Mouse (Mus musculus) intestine, postnatal 0 days (tissue): ENCODE measurements around the gene Magi1. TPM values are rescaled to one million over a fixed set of nuclear protein-coding genes. Genes with fewer than 3 reads are reported as not detected.

Experiments
- ATAC-seq: fragments of 200-750 bp; cut with Nextera tagmentation; 2 replicates; pipeline ENCODE4 v1.8.0; 2017; ENCODE audit warnings: mild to moderate bottlenecking, moderate TSS enrichment, moderate library complexity
- H3K27ac ChIP-seq: fragments of 300-500 bp; sonication (generic); 2 replicates; pipeline ENCODE4 v1.5.1; 2014; ENCODE audit warnings: mild to moderate bottlenecking, low read depth, low read length, moderate library complexity
- H3K27me3 ChIP-seq: fragments of 300-500 bp; sonication (generic); replicated peaks from 2 replicates; pipeline ENCODE4 v1.6.1; 2014; ENCODE audit warnings: low read length, mixed read lengths; ENCODE audit not compliant: control insufficient read depth, insufficient read depth
- H3K36me3 ChIP-seq: fragments of 300-500 bp; sonication (generic); 2 replicates; pipeline ENCODE4 v1.6.1; 2014; ENCODE audit warnings: mild to moderate bottlenecking, moderate library complexity; ENCODE audit not compliant: control insufficient read depth, insufficient read depth
- H3K4me1 ChIP-seq: fragments of 300-500 bp; sonication (generic); replicated peaks from 2 replicates; pipeline ENCODE4 v1.6.1; 2014; ENCODE audit warnings: antibody characterized with exemption, low read length, mixed read lengths; ENCODE audit not compliant: control insufficient read depth, insufficient read depth
- H3K4me2 ChIP-seq: fragments of 300-500 bp; sonication (generic); replicated peaks from 2 replicates; pipeline ENCODE4 v1.6.1; 2014; ENCODE audit warnings: low read depth, mild to moderate bottlenecking, moderate library complexity
- H3K4me3 ChIP-seq: fragments of 300-500 bp; sonication (generic); 2 replicates; pipeline ENCODE4 v1.5.1; 2014; ENCODE audit warnings: low read depth, low read length
- H3K9ac ChIP-seq: fragments of 300-500 bp; sonication (generic); 2 replicates; pipeline ENCODE4 v1.6.1; 2014; ENCODE audit warnings: mild to moderate bottlenecking, low read depth, low read length
- H3K9me3 ChIP-seq: fragments of 300-500 bp; sonication (generic); 2 replicates; pipeline ENCODE4 v1.6.1; 2016; ENCODE audit warnings: mixed run types; ENCODE audit not compliant: control insufficient read depth
- CTCF ChIP-seq: sonication (generic); IDR thresholded peaks from 2 replicates; pipeline ENCODE4 v1.5.1; 2016; ENCODE audit warnings: low read depth, mild to moderate bottlenecking, control low read depth, antibody characterized with exemption, moderate library complexity
- WGBS: fragments of 180-500 bp; shearing (Covaris S2); extraction: QIAGEN DNeasy Blood & Tissue Kit; methylation state at CpG from one replicate; pipeline ENCODE4 v1.1.7; 2014; 5-methylcytosine and 5-hydroxymethylcytosine counted together
- polyA plus RNA-seq: library from polyadenylated mRNA; unstranded; fragments of >200 nt; fragmentation: Nextera tagmentation; extraction: Ambion mirVana; gene quantifications from 2 replicates; pipeline ENCODE4 v1.2.1, GENCODE M21; 2015

Gene Magi1
- polyA plus RNA-seq, 1 experiment from 2014 or later: 4.2 TPM

GRCm38 (mm10) chr6:94200910-94201309 lies 82.8 kb downstream of the Magi1 start:
- WGBS: 42% methylated on average over 3 of the region's 3 CpGs
- no peaks in the 10 kb centered on the region for H3K36me3 ChIP-seq
- no peak for TF ChIP-seq CTCF
- no peak overlapping the region for H3K9ac ChIP-seq
- no peaks in the 10 kb centered on the region for H3K27me3 ChIP-seq
- H3K4me2 ChIP-seq: no peak overlapping the region
- no peak for ATAC-seq
- no peak overlapping the region for H3K27ac ChIP-seq
- no peaks in the 10 kb centered on the region for H3K9me3 ChIP-seq
- H3K4me3 ChIP-seq: no peak overlapping the region
- peaks cover 14% of the 10 kb centered on the region; the same call in 1 of the 2 replicates for H3K4me1 ChIP-seq

- Histone ChIP-seq H3K27me3 (no peaks in the 10 kb centered on the region), H3K9ac (no peak overlapping the region), H3K36me3 (no peaks in the 10 kb centered on the region), H3K9me3 (no peaks in the 10 kb centered on the region), H3K4me3 (no peak overlapping the region), H3K27ac (no peak overlapping the region), H3K4me2 (no peak overlapping the region), H3K4me1 (peaks cover 15% of the 10 kb centered on the region; the same call in 1 of the 2 replicates)
- WGBS: 89% methylated on average over 2 of the region's 2 CpGs
- no peak for ATAC-seq
- no peak for TF ChIP-seq CTCF
Measured at GRCm38 (mm10) chr6:94199696-94200095, 84.0 kb downstream of the Magi1 start.

- no peak for ATAC-seq
- 45% methylated on average over 1 of the region's 1 CpGs for WGBS
- H3K4me3 ChIP-seq: no peak overlapping the region
Measured at GRCm38 (mm10) chr6:94197831-94198230, 85.9 kb downstream of the Magi1 start.

GRCm38 (mm10) chr6:94195303-94195911 lies 88.3 kb downstream of the Magi1 start:
- ATAC-seq: no peak
- no peak overlapping the region for H3K27ac ChIP-seq

More at GRCm38 (mm10) chr6:94197831-94198230, 85.9 kb downstream of the Magi1 start:
- Histone ChIP-seq H3K27me3 (no peaks in the 10 kb centered on the region), H3K9me3 (no peaks in the 10 kb centered on the region), H3K4me2 (no peak overlapping the region), H3K4me1 (peaks cover 19% of the 10 kb centered on the region; the same call in 1 of the 2 replicates), H3K27ac (no peak overlapping the region), H3K36me3 (no peaks in the 10 kb centered on the region), H3K9ac (no peak overlapping the region)
- TF ChIP-seq CTCF: no peak

GRCm38 (mm10) chr6:94190830-94191229 lies 92.9 kb downstream of the Magi1 start:
- whole genome bisulfite sequencing: 47% methylated on average over 5 of the region's 5 CpGs
- no peak for ATAC-seq

More at GRCm38 (mm10) chr6:94195303-94195911, 88.3 kb downstream of the Magi1 start:
- H3K4me2 ChIP-seq: no peak overlapping the region
- 72% methylated on average over 14 of the region's 14 CpGs for WGBS
- no peak overlapping the region for H3K4me3 ChIP-seq
- no peaks in the 10 kb centered on the region for H3K9me3 ChIP-seq
- no peak for TF ChIP-seq CTCF
- H3K36me3 ChIP-seq: no peaks in the 10 kb centered on the region
- H3K4me1 ChIP-seq: 0 out of 2 replicates have a peak, but pooled peaks cover 12% of the 10 kb centered on the region
- H3K27me3 ChIP-seq: no peaks in the 10 kb centered on the region
- H3K9ac ChIP-seq: no peak overlapping the region

GRCm38 (mm10) chr6:94189379-94189778 lies 94.3 kb downstream of the Magi1 start:
- Histone ChIP-seq H3K9me3 (no peaks in the 10 kb centered on the region), H3K4me3 (no peak overlapping the region), H3K4me2 (no peak overlapping the region), H3K9ac (no peak overlapping the region), H3K36me3 (no peaks in the 10 kb centered on the region), H3K27me3 (no peaks in the 10 kb centered on the region), H3K4me1 (peaks cover 19% of the 10 kb centered on the region), H3K27ac (no peak overlapping the region)
- 42% methylated on average over 5 of the region's 5 CpGs for whole genome bisulfite sequencing
- no peak for ATAC-seq
- TF ChIP-seq CTCF: no peak

More at GRCm38 (mm10) chr6:94190830-94191229, 92.9 kb downstream of the Magi1 start:
- Histone ChIP-seq H3K4me1 (peaks cover 21% of the 10 kb centered on the region), H3K9ac (no peak overlapping the region), H3K27me3 (no peaks in the 10 kb centered on the region), H3K9me3 (no peaks in the 10 kb centered on the region), H3K27ac (no peak overlapping the region), H3K4me3 (no peak overlapping the region), H3K36me3 (no peaks in the 10 kb centered on the region), H3K4me2 (no peak overlapping the region)
- no peak for TF ChIP-seq CTCF
